Mouse (Mus musculus): ENCODE data around the gene Lamb3.

DNA sequence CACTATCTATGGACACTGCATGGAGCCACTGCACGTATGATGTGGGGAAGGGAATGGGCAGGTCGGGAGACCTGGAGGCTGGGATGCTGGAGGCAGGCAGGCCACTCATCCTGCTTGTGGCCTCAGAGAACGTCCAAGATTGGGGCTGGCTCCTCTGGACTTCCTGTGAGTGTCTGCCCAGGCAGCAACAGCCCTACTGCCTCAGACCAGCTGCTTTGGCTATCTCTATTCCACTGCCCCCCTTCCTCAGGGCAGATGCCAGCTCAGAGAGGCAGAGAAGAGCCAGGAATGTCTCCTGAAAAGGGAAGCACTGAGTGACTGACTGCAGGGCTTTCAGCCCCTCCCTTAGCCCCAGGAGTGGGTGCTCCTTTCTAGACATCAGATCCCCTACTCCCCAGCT lies 139.4 kb downstream of the Lamb3 start:
- TF ChIP-seq POLR2A (IDR thresholded peaks at IDR 0.05; ENCODE audit: low read depth, low read length) (no peak), CTCF (conservative IDR thresholded peaks at IDR 0.05; ENCODE audit: insufficient read depth, insufficient read length, low read depth, low read length) (no peak)
